Mouse (Mus musculus): ENCODE results near the gene Vmn1r69.

Vmn1r69 gene

DNA sequence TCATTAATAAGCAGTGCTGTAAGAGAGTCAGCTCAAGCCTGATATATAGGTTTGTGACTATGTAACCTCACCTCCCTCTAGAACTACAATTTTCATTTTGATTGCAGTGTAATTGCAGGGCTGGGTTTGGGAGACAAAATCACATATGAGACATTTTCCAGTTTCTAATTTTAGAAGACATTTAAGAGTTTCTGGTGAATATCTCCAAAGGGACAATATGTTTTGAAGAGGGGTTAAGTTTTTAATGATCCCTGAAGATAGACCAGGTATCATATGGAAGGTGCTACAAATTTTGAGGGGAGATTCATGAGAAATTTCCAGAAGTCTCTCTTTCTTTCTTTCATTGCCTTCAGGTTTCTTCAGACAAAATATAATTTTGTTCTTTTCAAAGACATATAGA lies at the start of gene Vmn1r69:
Vmn1r69 (minus strand) TSS at position 101 of the 400 bp plus-strand sequence.
- no peak for DNase-seq

DNA sequence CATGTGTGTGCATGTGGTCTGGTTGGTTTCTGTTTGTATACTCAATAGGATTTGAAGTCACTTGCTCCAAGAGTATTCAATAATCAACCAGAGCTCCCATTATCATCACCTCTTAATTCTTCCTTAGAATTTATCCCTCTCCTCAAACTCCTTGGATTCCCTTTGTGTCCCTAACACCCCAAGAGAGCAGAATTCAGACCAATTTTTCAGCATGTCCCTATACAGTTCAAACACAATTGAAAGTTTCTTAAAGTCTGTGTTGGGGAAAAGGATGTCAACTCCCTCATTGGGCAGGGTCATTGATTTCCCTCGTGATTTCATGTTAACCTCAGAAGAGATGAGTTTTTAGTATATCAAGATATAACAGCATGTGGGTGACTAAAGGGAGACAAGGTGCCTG lies 17.8 kb upstream of the Vmn1r69 start, which contains the start of gene Vmn1r70:
Vmn1r70 (plus strand) TSS at position 301 of the 400 bp plus-strand sequence.
- DNase-seq = no peak

- DNase-seq = no peak
Observed at GRCm38 (mm10) chr7:10558385-10558784, 55.1 kb downstream of the Vmn1r69 start, which contains the start of gene Vmn1r68. Gene Vmn1r68 (minus strand): TSS chr7:10558485.
